Mouse (Mus musculus): ENCODE results near the gene Aim2.
"Not testable (repeated sequence)": the region's sequence is repeated elsewhere in the genome, so short reads cannot be mapped to it uniquely, and the experiment has no call there.

Gene Aim2

GRCm38 (mm10) chr1:173350372-173350957, at the start of gene Aim2:
TSS of gene Aim2 (plus strand) at chr1:173350879.
- no peak for DNase-seq

GRCm38 (mm10) chr1:173302795-173303194, 47.9 kb upstream of the Aim2 start:
- not testable (repeated sequence) for DNase-seq

- not testable (repeated sequence) for DNase-seq
Observed at GRCm38 (mm10) chr1:173313535-173314050, 37.1 kb upstream of the Aim2 start.

- DNase-seq = no peak
Observed at GRCm38 (mm10) chr1:173315725-173316124, 35.0 kb upstream of the Aim2 start.

- no peak for DNase-seq
Observed at GRCm38 (mm10) chr1:173317925-173318477, 32.7 kb upstream of the Aim2 start.

GRCm38 (mm10) chr1:173321593-173322248, 29.0 kb upstream of the Aim2 start:
- no peak for DNase-seq

- no peak for DNase-seq
Observed at GRCm38 (mm10) chr1:173322249-173322627, 28.4 kb upstream of the Aim2 start.

- peak; percentile 12 for DNase-seq
Observed at GRCm38 (mm10) chr1:173323839-173324585, 26.7 kb upstream of the Aim2 start.

GRCm38 (mm10) chr1:173324961-173325360, 25.7 kb upstream of the Aim2 start:
- DNase-seq = no peak

- no peak for DNase-seq
Observed at GRCm38 (mm10) chr1:173325395-173325794, 25.3 kb upstream of the Aim2 start.

GRCm38 (mm10) chr1:173326552-173326951, 24.1 kb upstream of the Aim2 start:
- no peak for DNase-seq

- DNase-seq = no peak
Observed at GRCm38 (mm10) chr1:173328446-173328845, 22.2 kb upstream of the Aim2 start.

- no peak for DNase-seq
Observed at GRCm38 (mm10) chr1:173329185-173329584, 21.5 kb upstream of the Aim2 start.

GRCm38 (mm10) chr1:173329743-173330142, 20.9 kb upstream of the Aim2 start:
- no peak for DNase-seq

- DNase-seq = no peak
Observed at GRCm38 (mm10) chr1:173332418-173332817, 18.3 kb upstream of the Aim2 start.

- DNase-seq = no peak
Observed at GRCm38 (mm10) chr1:173333312-173334253, 17.1 kb upstream of the Aim2 start, which contains the start of gene Ackr1. TSS of gene Ackr1 (minus strand) at chr1:173333750.

GRCm38 (mm10) chr1:173335903-173336302, 14.8 kb upstream of the Aim2 start:
- no peak for DNase-seq

GRCm38 (mm10) chr1:173337008-173337407, 13.7 kb upstream of the Aim2 start:
- no peak for DNase-seq

GRCm38 (mm10) chr1:173339543-173339942, 11.1 kb upstream of the Aim2 start:
- peak; percentile 26 for DNase-seq

- DNase-seq = no peak
Observed at GRCm38 (mm10) chr1:173342425-173342824, 8.3 kb upstream of the Aim2 start.

- DNase-seq = no peak
Observed at GRCm38 (mm10) chr1:173343934-173344333, 6.7 kb upstream of the Aim2 start.

- DNase-seq = no peak
Observed at GRCm38 (mm10) chr1:173345112-173345511, 5.6 kb upstream of the Aim2 start.

Data from thymus, postnatal 14 days (tissue).